Comparison of ENCODE assay signal across 13 mouse cellular contexts in the genomic region with DNA sequence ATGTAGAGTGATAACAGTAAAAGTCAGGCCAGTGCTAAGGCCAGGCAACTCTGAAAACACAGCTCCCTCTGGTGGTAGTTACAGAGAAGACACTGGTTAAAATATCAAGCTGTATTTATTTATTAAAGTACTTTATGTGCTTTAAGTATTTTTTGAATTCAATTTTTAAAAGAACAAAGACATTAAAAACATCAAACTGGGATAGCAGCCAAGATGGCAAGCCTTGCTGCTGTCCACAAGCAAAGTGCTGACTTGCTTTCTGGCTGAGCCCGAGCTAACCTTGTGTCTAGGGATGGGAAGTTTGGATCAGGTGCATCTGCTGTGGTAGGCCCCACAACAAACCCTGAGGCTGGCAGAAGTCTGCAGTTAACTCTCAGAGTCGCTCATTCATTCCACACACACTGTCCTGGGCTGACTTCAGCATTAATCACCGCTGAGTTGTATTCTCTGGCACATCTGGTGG.
DNase-seq lines count a peak whose midpoint lies in the region; ATAC-seq and TF ChIP-seq lines count a peak whose summit lies in the region.
"Had no signal": no experiment of that assay in that cellular context is flagged by ENCODE, and none has a peak within 500 bp of the region (broad histone marks: within the 10 kb centered on the region; RNA-seq: fewer than 3 reads in every experiment).

No protein-coding gene starts in this region.

- DNase-seq in cerebellum, adult 2 months = no peak
- peak; percentile 67 for DNase-seq in kidney, postnatal 0 days (ENCODE audit: low spot score)
- peak; percentile 67 for DNase-seq in testis, postnatal 10 days (ENCODE audit: low spot score)
- DNase-seq in testis, postnatal 14 days (ENCODE audit: low spot score) = no peak
- no peak for DNase-seq in frontal cortex, postnatal 14 days (ENCODE audit: low spot score in 2 of 2)
- no peak for DNase-seq in right cerebral cortex, adult 18-20 months
- DNase-seq: gastrocnemius, postnatal 25 days had no signal

- peak; percentile 14; the same call in 1 of the 2 replicates for TF ChIP-seq CTCF in cerebellum, adult 2 months (IDR thresholded peaks at IDR 0.05; ENCODE audit: borderline replicate concordance, insufficient read depth, low read depth, low read length)
- TF ChIP-seq CTCF in kidney, postnatal 0 days (IDR thresholded peaks at IDR 0.05; ENCODE audit: low read depth) = peak; percentile 72

- no peaks in the 10 kb centered on the region for H3K9me3 ChIP-seq in kidney, postnatal 0 days (replicated peaks; ENCODE audit: low read length)
- no peaks in the 10 kb centered on the region for H3K9me3 ChIP-seq in kidney, embryonic 16.5 days (ENCODE audit: low read length)
- H3K9me3 ChIP-seq: hindbrain, embryonic 12.5 days; liver, embryonic 15.5 days; stomach, embryonic 15.5 days had no signal

- no peaks in the 10 kb centered on the region for H3K36me3 ChIP-seq in kidney, postnatal 0 days (ENCODE audit: insufficient read depth, low read length)
- no peaks in the 10 kb centered on the region for H3K36me3 ChIP-seq in kidney, embryonic 16.5 days (ENCODE audit: insufficient read depth, low read length)
- H3K36me3 ChIP-seq: hindbrain, embryonic 12.5 days; liver, embryonic 15.5 days; stomach, embryonic 15.5 days had no signal

- peaks cover 12% of the 10 kb centered on the region for H3K4me1 ChIP-seq in cerebellum, adult 2 months (ENCODE audit: control insufficient read depth, insufficient read depth, low read length)
- no peaks in the 10 kb centered on the region for H3K4me1 ChIP-seq in kidney, postnatal 0 days (replicated peaks; ENCODE audit: insufficient read depth, low read length)
- H3K4me1 ChIP-seq in kidney, embryonic 16.5 days (ENCODE audit: insufficient read depth, low read length) = peaks cover 13% of the 10 kb centered on the region; the same call in 1 of the 2 replicates

- no peak for ATAC-seq in cerebellum, adult (ENCODE audit: insufficient number of reproducible peaks, low FRiP score, low TSS enrichment)
- no peak for ATAC-seq in kidney, postnatal 0 days (replicated peaks; ENCODE audit: low FRiP score, low read depth)
- ATAC-seq in kidney, embryonic 16.5 days (ENCODE audit: low FRiP score, low TSS enrichment) = no peak
- ATAC-seq: CD4-positive, CD25-positive, alpha-beta regulatory T cell, adult 4 months had no signal

- H3K4me2 ChIP-seq in kidney, postnatal 0 days (ENCODE audit: low read length) = no peak overlapping the region
- H3K4me2 ChIP-seq in kidney, embryonic 16.5 days (replicated peaks; ENCODE audit: low read depth, low read length) = no peak overlapping the region
- H3K4me2 ChIP-seq: hindbrain, embryonic 12.5 days; liver, embryonic 15.5 days; stomach, embryonic 15.5 days had no signal

- TF ChIP-seq POLR2A in cerebellum, adult 2 months (IDR thresholded peaks at IDR 0.05; ENCODE audit: borderline replicate concordance, insufficient read depth, low read length) = no peak

- 70% methylated on average over 3 of the region's 3 CpGs for WGBS in cerebellum, adult 2 months
- WGBS in kidney, postnatal 0 days = 81% methylated on average over 3 of the region's 3 CpGs
- WGBS in kidney, embryonic 16.5 days = 80% methylated on average over 3 of the region's 3 CpGs

- no peaks in the 10 kb centered on the region for H3K27me3 ChIP-seq in cerebellum, adult 2 months (ENCODE audit: control insufficient read depth, insufficient read depth, low read length)
- H3K27me3 ChIP-seq in kidney, postnatal 0 days (ENCODE audit: insufficient read depth, low read length) = no peaks in the 10 kb centered on the region
- no peaks in the 10 kb centered on the region for H3K27me3 ChIP-seq in kidney, embryonic 16.5 days (ENCODE audit: insufficient read depth, low read length)
- H3K27me3 ChIP-seq: hindbrain, embryonic 12.5 days; liver, embryonic 15.5 days; stomach, embryonic 15.5 days had no signal

- H3K4me3 ChIP-seq in cerebellum, adult 2 months (replicated peaks; ENCODE audit: insufficient read depth, low read depth, low read length) = no peak overlapping the region
- no peak overlapping the region for H3K4me3 ChIP-seq in kidney, postnatal 0 days (replicated peaks; ENCODE audit: low read depth, low read length)
- H3K4me3 ChIP-seq in kidney, embryonic 16.5 days (ENCODE audit: low read length) = no peak overlapping the region
- H3K4me3 ChIP-seq: hindbrain, embryonic 12.5 days; liver, embryonic 15.5 days; stomach, embryonic 15.5 days had no signal

- no peak overlapping the region for H3K27ac ChIP-seq in cerebellum, adult 2 months (ENCODE audit: insufficient read depth, low read length)
- H3K27ac ChIP-seq in kidney, postnatal 0 days = no peak overlapping the region
- H3K27ac ChIP-seq in kidney, embryonic 16.5 days (ENCODE audit: low read length) = no peak overlapping the region
- H3K27ac ChIP-seq: hindbrain, embryonic 12.5 days; liver, embryonic 15.5 days; stomach, embryonic 15.5 days had no signal

- no peak overlapping the region for H3K9ac ChIP-seq in kidney, postnatal 0 days (ENCODE audit: low read depth, low read length)
- no peak overlapping the region for H3K9ac ChIP-seq in kidney, embryonic 16.5 days (replicated peaks; ENCODE audit: low read length)
- H3K9ac ChIP-seq: hindbrain, embryonic 12.5 days; liver, embryonic 15.5 days; stomach, embryonic 15.5 days had no signal

Comparison
In these comparisons a context has a peak if more than half of its experiments do, and no peak if none do; other contexts are left out.
1. DNase-seq: peak in kidney, postnatal 0 days (single experiment) and testis, postnatal 10 days (single experiment); none in cerebellum, adult 2 months (0 of 2), testis, postnatal 14 days (single experiment), frontal cortex, postnatal 14 days (0 of 2) and right cerebral cortex, adult 18-20 months (single experiment).